Mouse (Mus musculus) thymus, adult 2 months (tissue): Measurements from ENCODE around the gene Gzmm. TPM values are rescaled to one million over a fixed set of nuclear protein-coding genes. Genes with fewer than 3 reads are reported as not detected.

Experiments used
- DNase-seq: peaks from one replicate; pipeline ENCODE4 v3.0.0; 2021
- H3K27ac ChIP-seq: fragments of 200-500 bp; 2 replicates; pipeline ENCODE4 v1.5.1; 2012; ENCODE audit warnings: low read length, control low read depth; ENCODE audit not compliant: control insufficient read depth, insufficient read depth
- H3K27me3 ChIP-seq: fragments of 200-500 bp; 2 replicates; pipeline ENCODE4 v1.6.1; 2012; ENCODE audit warnings: mild to moderate bottlenecking, low read length, moderate library complexity, mixed read lengths; ENCODE audit not compliant: control insufficient read depth, insufficient read depth
- H3K36me3 ChIP-seq: fragments of 200-500 bp; 2 replicates; pipeline ENCODE4 v1.6.1; 2012; ENCODE audit warnings: mild to moderate bottlenecking, low read length, moderate library complexity; ENCODE audit not compliant: control insufficient read depth, insufficient read depth
- H3K4me1 ChIP-seq: fragments of 200-500 bp; replicated peaks from 2 replicates; pipeline ENCODE4 v1.6.1; 2012; ENCODE audit warnings: low read length; ENCODE audit not compliant: control insufficient read depth, insufficient read depth
- H3K4me3 ChIP-seq: fragments of 200-500 bp; 2 replicates; pipeline ENCODE4 v1.5.1; 2012; ENCODE audit warnings: mild to moderate bottlenecking, low read length, control low read depth, moderate library complexity; ENCODE audit not compliant: control insufficient read depth, insufficient read depth
- CTCF ChIP-seq: fragments of 200-500 bp; IDR thresholded peaks from 2 replicates; pipeline ENCODE4 v1.5.1; 2012; ENCODE audit warnings: mild to moderate bottlenecking, control low read depth, low read length, moderate library complexity, borderline replicate concordance; ENCODE audit not compliant: control insufficient read depth, poor library complexity, insufficient read depth; ENCODE audit errors: extremely low read depth
- POLR2A ChIP-seq: fragments of 200-500 bp; IDR thresholded peaks from 2 replicates; pipeline ENCODE4 v1.6.1; 2012; ENCODE audit warnings: mild to moderate bottlenecking, low read length, control low read depth, moderate library complexity; ENCODE audit not compliant: control insufficient read depth, poor library complexity, insufficient read depth; ENCODE audit errors: extremely low read depth
- WGBS: fragments of 180-500 bp; shearing (Covaris S2); methylation state at CpG from one replicate; pipeline ENCODE4 v1.1.7; 2018; 5-methylcytosine and 5-hydroxymethylcytosine counted together
- polyA plus RNA-seq: library from polyadenylated mRNA; depleted of rRNA; stranded (reverse); fragments of >200 nt; gene quantifications from 2 replicates; pipeline ENCODE4 v1.2.3, GENCODE M21; 2012

Gzmm gene
- polyA plus RNA-seq, 1 experiment: 1.2 TPM

GRCm38 (mm10) chr10:79675346-79676035 lies 13.3 kb upstream of the Gzmm start:
- Histone ChIP-seq H3K4me3 (no peak overlapping the region), H3K36me3 (no peaks in the 10 kb centered on the region), H3K27me3 (no peaks in the 10 kb centered on the region), H3K27ac (no peak overlapping the region), H3K4me1 (peaks cover 2% of the 10 kb centered on the region)
- WGBS: 97% methylated on average over 44 of the region's 44 CpGs
- DNase-seq: no peak
- TF ChIP-seq POLR2A (no peak), CTCF (no peak)

DNA sequence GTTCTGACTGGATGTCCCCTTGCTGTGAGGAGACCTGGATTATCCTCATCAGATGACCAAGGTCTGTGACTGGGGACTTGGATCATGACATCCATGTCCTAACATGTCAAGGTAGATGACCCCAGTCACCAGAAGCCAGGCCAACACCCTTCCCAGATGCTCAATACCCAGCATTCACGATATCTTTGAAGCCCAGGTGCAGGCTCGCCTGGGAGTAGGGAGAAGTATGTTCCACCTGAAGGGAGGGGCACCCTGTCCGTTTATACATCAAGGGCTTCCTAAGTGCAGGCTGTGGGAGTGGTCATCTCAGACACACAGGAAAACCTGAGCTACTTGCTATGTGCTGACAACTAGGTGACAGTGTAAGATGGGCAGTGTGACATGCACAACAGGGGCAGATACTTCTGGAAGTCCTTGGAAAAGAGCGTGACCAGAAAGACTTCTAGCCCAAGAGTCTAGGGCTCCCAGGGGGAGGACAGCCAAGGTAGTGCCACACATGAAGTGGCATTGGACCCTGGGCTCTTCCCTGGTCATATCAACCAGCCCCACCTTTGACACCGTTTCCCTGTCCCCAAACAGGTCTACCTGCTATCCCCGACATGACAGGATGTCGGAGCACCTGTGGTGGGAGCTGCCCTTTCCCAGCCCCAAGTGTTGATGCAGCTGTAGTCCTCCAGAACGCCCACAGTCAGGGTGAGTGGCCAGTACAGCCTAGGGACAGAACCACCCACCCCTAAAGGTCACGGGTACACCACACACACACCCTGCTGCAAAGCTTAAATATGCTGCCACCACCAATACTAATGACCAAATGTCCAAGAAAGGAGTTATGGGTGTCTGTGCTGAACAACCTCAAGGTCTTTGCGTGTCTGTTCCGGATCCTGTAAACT lies 8.0 kb upstream of the Gzmm start:
- DNase-seq: peak; percentile 27
- H3K4me1 ChIP-seq: peaks cover 19% of the 10 kb centered on the region
- peak overlapping the region; percentile 42 for H3K4me3 ChIP-seq
- H3K27ac ChIP-seq: peak overlapping the region; percentile 35
- peaks cover 8% of the 10 kb centered on the region for H3K36me3 ChIP-seq
- WGBS: 41% methylated on average over 11 of the region's 11 CpGs
- H3K27me3 ChIP-seq: no peaks in the 10 kb centered on the region
- no peak for TF ChIP-seq POLR2A
- TF ChIP-seq CTCF: no peak

GRCm38 (mm10) chr10:79681591-79682245 lies 7.1 kb upstream of the Gzmm start, which contains the start of gene Cdc34:
Cdc34 (plus strand) TSS chr10:79682195.
- peak; percentile 95 for TF ChIP-seq POLR2A
- peak; percentile 75; the same call in 1 of the 2 replicates for TF ChIP-seq CTCF
- Histone ChIP-seq H3K4me3 (peak within 1 kb of the TSS; percentile 70), H3K4me1 (peaks cover 19% of the 10 kb centered on the region), H3K27me3 (no peaks in the 10 kb centered on the region), H3K36me3 (peaks cover 12% of the 10 kb centered on the region), H3K27ac (peak within 1 kb of the TSS; percentile 35)
- 2% methylated on average over 84 of the region's 84 CpGs for WGBS
- peak; percentile 99 for DNase-seq

- TF ChIP-seq POLR2A: no peak
- no peak for TF ChIP-seq CTCF
- Histone ChIP-seq H3K4me3 (peak overlapping the region; percentile 70), H3K27ac (no peak overlapping the region), H3K4me1 (peaks cover 19% of the 10 kb centered on the region), H3K27me3 (no peaks in the 10 kb centered on the region), H3K36me3 (peaks cover 20% of the 10 kb centered on the region)
- 0% methylated on average over 10 of the region's 10 CpGs for WGBS
- peak; percentile 35 for DNase-seq
Observed at GRCm38 (mm10) chr10:79682551-79682915, 6.3 kb upstream of the Gzmm start.

- peaks cover 26% of the 10 kb centered on the region for H3K36me3 ChIP-seq
- DNase-seq: peak; percentile 73
- peaks cover 19% of the 10 kb centered on the region for H3K4me1 ChIP-seq
- no peaks in the 10 kb centered on the region for H3K27me3 ChIP-seq
- H3K27ac ChIP-seq: no peak overlapping the region
- peak overlapping the region; percentile 70 for H3K4me3 ChIP-seq
- no peak for TF ChIP-seq CTCF
- TF ChIP-seq POLR2A: no peak
- 4% methylated on average over 10 of the region's 10 CpGs for WGBS
Observed at GRCm38 (mm10) chr10:79682916-79683582, 5.8 kb upstream of the Gzmm start.
